19 mouse cellular contexts compared by ENCODE assay signal in genomic region chr12:69856398-69856797, GRCm38 (mm10). TPM values are rescaled to one million over a fixed set of nuclear protein-coding genes. Genes with fewer than 3 reads are reported as not detected.
DNase-seq lines count a peak whose midpoint lies in the region; TF ChIP-seq lines count a peak whose summit lies in the region.
"Had no signal": no experiment of that assay in that cellular context is flagged by ENCODE, and none has a peak within 500 bp of the region (broad histone marks: within the 10 kb centered on the region; RNA-seq: fewer than 3 reads in every experiment).

No protein-coding gene starts in this region.

- H3K27ac ChIP-seq in layer of hippocampus, adult 2 months: peak overlapping the region; percentile 9; the same call in 1 of the 2 replicates
- H3K27ac ChIP-seq: embryonic facial prominence, embryonic 10.5 days; embryonic facial prominence, embryonic 12.5 days; forebrain, embryonic 13.5 days; forebrain, embryonic 15.5 days had no signal

- peak; percentile 33 to 59 for DNase-seq in frontal cortex, postnatal 36 days (ENCODE audit: low spot score in 2 of 2)
- no peak for DNase-seq in frontal cortex, postnatal 25 days (ENCODE audit: low spot score in 2 of 2)
- no peak for DNase-seq in layer of hippocampus, adult 2 months (ENCODE audit: low spot score in 2 of 2)
- no peak for DNase-seq in layer of hippocampus, adult 11-12 months (ENCODE audit: low spot score)
- peak; percentile 59 for DNase-seq in brain, adult 2 months (ENCODE audit: low read depth, low spot score)
- peak; percentile 47 for DNase-seq in telencephalon, adult 2 months (ENCODE audit: low read depth, low spot score)
- DNase-seq in spleen, postnatal 36 days (ENCODE audit: low spot score in 2 of 2): no peak
- DNase-seq: adrenal gland, adult 2 months; adrenal gland, postnatal 10 days; adrenal gland, postnatal 25 days; cerebellum, adult 11-12 months; cerebellum, adult 2 months; cerebellum, adult 9-10 months; cerebellum, postnatal 10 days; cerebellum, postnatal 25 days had no signal

- no peak overlapping the region for H3K4me3 ChIP-seq in layer of hippocampus, adult 2 months
- H3K4me3 ChIP-seq: embryonic facial prominence, embryonic 10.5 days; embryonic facial prominence, embryonic 12.5 days; forebrain, embryonic 13.5 days; forebrain, embryonic 15.5 days had no signal

- TF ChIP-seq CTCF in layer of hippocampus, adult 2 months (conservative IDR thresholded peaks at IDR 0.05): no peak

RNA-seq across cellular contexts. Expression of gene Atl1, which starts 36.0 kb away (rescaled TPM):
- 100 to 1,000 TPM; 195 TPM for total RNA-seq in layer of hippocampus, adult 2 months (2021)

RNA-seq across cellular contexts. Expression of gene Map4k5, which starts 36.6 kb away (rescaled TPM):
- 10 to 100 TPM; 44.2 to 47.7 TPM for total RNA-seq in layer of hippocampus, adult 2 months (2021)

Comparison
In these comparisons a context has a peak if more than half of its experiments do, and no peak if none do; other contexts are left out.
1. DNase-seq: peak in frontal cortex, postnatal 36 days (2 of 2), brain, adult 2 months (single experiment) and telencephalon, adult 2 months (single experiment); none in frontal cortex, postnatal 25 days (0 of 2), layer of hippocampus, adult 2 months (0 of 2), layer of hippocampus, adult 11-12 months (single experiment) and spleen, postnatal 36 days (0 of 2).